Mouse (Mus musculus): ENCODE data around the gene Bmpr1b.
A peak's percentile ranks its signal among the peaks of the same experiment; 100 is the strongest.

The Bmpr1b gene

GRCm38 (mm10) chr3:142040345-142040744 lies 128.9 kb downstream of the Bmpr1b start:
- DNase-seq (ENCODE audit: low read depth, low spot score): no peak

- DNase-seq (ENCODE audit: low read depth, low spot score): no peak
These were observed 135.1 kb downstream of the Bmpr1b start for GRCm38 (mm10) chr3:142034160-142034559.

- DNase-seq (ENCODE audit: low read depth, low spot score): no peak
These were observed 149.5 kb downstream of the Bmpr1b start for GRCm38 (mm10) chr3:142019716-142020115.

- DNase-seq (ENCODE audit: low read depth, low spot score): no peak
These were observed 184.7 kb downstream of the Bmpr1b start for GRCm38 (mm10) chr3:141984548-141984947.

GRCm38 (mm10) chr3:141981613-141982432 lies 187.4 kb downstream of the Bmpr1b start:
- peak; percentile 10 for DNase-seq (ENCODE audit: low read depth, low spot score)

GRCm38 (mm10) chr3:141966244-141966643 lies 203.0 kb downstream of the Bmpr1b start:
- no peak for DNase-seq (ENCODE audit: low read depth, low spot score)

- no peak for DNase-seq (ENCODE audit: low read depth, low spot score)
These were observed 216.3 kb downstream of the Bmpr1b start for GRCm38 (mm10) chr3:141952931-141953330.

GRCm38 (mm10) chr3:141950642-141951041 lies 218.6 kb downstream of the Bmpr1b start:
- DNase-seq (ENCODE audit: low read depth, low spot score): no peak

- no peak for DNase-seq (ENCODE audit: low read depth, low spot score)
These were observed 220.7 kb downstream of the Bmpr1b start for GRCm38 (mm10) chr3:141948506-141948905.

GRCm38 (mm10) chr3:141948096-141948495 lies 221.1 kb downstream of the Bmpr1b start:
- DNase-seq (ENCODE audit: low read depth, low spot score): no peak

GRCm38 (mm10) chr3:141946846-141947245 lies 222.4 kb downstream of the Bmpr1b start:
- DNase-seq (ENCODE audit: low read depth, low spot score): no peak

GRCm38 (mm10) chr3:141943317-141943742 lies 225.9 kb downstream of the Bmpr1b start:
- DNase-seq (ENCODE audit: low read depth, low spot score): no peak

- DNase-seq (ENCODE audit: low read depth, low spot score): no peak
These were observed 229.0 kb downstream of the Bmpr1b start for GRCm38 (mm10) chr3:141940207-141940606.

GRCm38 (mm10) chr3:141936594-141937272 lies 232.5 kb downstream of the Bmpr1b start:
- peak; percentile 2 for DNase-seq (ENCODE audit: low read depth, low spot score)

- peak; percentile 17 for DNase-seq (ENCODE audit: low read depth, low spot score)
These were observed 236.3 kb downstream of the Bmpr1b start for GRCm38 (mm10) chr3:141932956-141933355.

- peak; percentile 91 for DNase-seq (ENCODE audit: low read depth, low spot score)
These were observed 237.7 kb downstream of the Bmpr1b start for GRCm38 (mm10) chr3:141931372-141932092.

- DNase-seq (ENCODE audit: low read depth, low spot score): no peak
These were observed 245.8 kb downstream of the Bmpr1b start for GRCm38 (mm10) chr3:141923442-141923841.

GRCm38 (mm10) chr3:141921161-141921560 lies 248.1 kb downstream of the Bmpr1b start:
- DNase-seq (ENCODE audit: low read depth, low spot score): no peak

GRCm38 (mm10) chr3:141919661-141920060 lies 249.6 kb downstream of the Bmpr1b start:
- no peak for DNase-seq (ENCODE audit: low read depth, low spot score)

- DNase-seq (ENCODE audit: low read depth, low spot score): no peak
These were observed 252.1 kb downstream of the Bmpr1b start for GRCm38 (mm10) chr3:141917166-141917565.

- no peak for DNase-seq (ENCODE audit: low read depth, low spot score)
These were observed 253.2 kb downstream of the Bmpr1b start for GRCm38 (mm10) chr3:141915995-141916394.

GRCm38 (mm10) chr3:141914588-141914987 lies 254.6 kb downstream of the Bmpr1b start:
- no peak for DNase-seq (ENCODE audit: low read depth, low spot score)

All from ZHBTc4 (cell line).